Mouse (Mus musculus) frontal cortex, postnatal 25 days (tissue): ENCODE results near the gene Rock2.

Experiments
- DNase-seq, 2 experiments: peaks; one replicate each; pipeline ENCODE4 v3.0.0; 2022; ENCODE audit warnings: low spot score in 2 of 2

Gene Rock2

GRCm38 (mm10) chr12:16900625-16901222 is 6.0 kb downstream of the Rock2 start:
- DNase-seq = no peak

- no peak for DNase-seq
Measured at GRCm38 (mm10) chr12:16903949-16904635, 9.4 kb downstream of the Rock2 start.

- no peak for DNase-seq
Measured at GRCm38 (mm10) chr12:16907282-16907846, 12.7 kb downstream of the Rock2 start.

- DNase-seq = no peak
Measured at GRCm38 (mm10) chr12:16907953-16908648, 13.4 kb downstream of the Rock2 start.

GRCm38 (mm10) chr12:16911524-16911923 is 16.8 kb downstream of the Rock2 start:
- no peak for DNase-seq

GRCm38 (mm10) chr12:16912600-16912999 is 17.9 kb downstream of the Rock2 start:
- DNase-seq = no peak

- no peak for DNase-seq
Measured at GRCm38 (mm10) chr12:16920186-16920860, 25.6 kb downstream of the Rock2 start.

- no peak for DNase-seq
Measured at GRCm38 (mm10) chr12:16927889-16928288, 33.2 kb downstream of the Rock2 start.

GRCm38 (mm10) chr12:16934423-16934822 is 39.7 kb downstream of the Rock2 start:
- DNase-seq = no peak

GRCm38 (mm10) chr12:16941976-16942375 is 47.3 kb downstream of the Rock2 start:
- DNase-seq = no peak

- DNase-seq = no peak
Measured at GRCm38 (mm10) chr12:16948239-16948638, 53.5 kb downstream of the Rock2 start.

- no peak for DNase-seq
Measured at GRCm38 (mm10) chr12:16958851-16959250, 64.2 kb downstream of the Rock2 start.

GRCm38 (mm10) chr12:16963354-16963753 is 68.7 kb downstream of the Rock2 start:
- no peak for DNase-seq

- no peak for DNase-seq
Measured at GRCm38 (mm10) chr12:16966811-16967210, 72.1 kb downstream of the Rock2 start.

GRCm38 (mm10) chr12:16977120-16977519 is 82.4 kb downstream of the Rock2 start:
- no peak for DNase-seq

GRCm38 (mm10) chr12:16985778-16986177 is 91.1 kb downstream of the Rock2 start:
- no peak for DNase-seq

- DNase-seq = no peak
Measured at GRCm38 (mm10) chr12:16991376-16991775, 96.7 kb downstream of the Rock2 start.

- no peak for DNase-seq
Measured at GRCm38 (mm10) chr12:16992355-16992754, 97.7 kb downstream of the Rock2 start.

- DNase-seq = no peak
Measured at GRCm38 (mm10) chr12:16994291-16994690, 99.6 kb downstream of the Rock2 start.

GRCm38 (mm10) chr12:16996281-16996680 is 101.6 kb downstream of the Rock2 start:
- DNase-seq = no peak

GRCm38 (mm10) chr12:16996886-16997462 is 102.3 kb downstream of the Rock2 start:
- no peak for DNase-seq

- DNase-seq = no peak
Measured at GRCm38 (mm10) chr12:16999146-16999545, 104.5 kb downstream of the Rock2 start.
